Mouse (Mus musculus): ENCODE measurements around the gene Pkhd1.

Gene Pkhd1

GRCm38 (mm10) chr1:20260403-20260802 is 357.5 kb downstream of the Pkhd1 start:
- no peak for DNase-seq

- DNase-seq, result no peak
Observed at GRCm38 (mm10) chr1:20248169-20248568, 369.7 kb downstream of the Pkhd1 start.

- DNase-seq, result no peak
Observed at GRCm38 (mm10) chr1:20216681-20217080, 401.2 kb downstream of the Pkhd1 start.

GRCm38 (mm10) chr1:20190444-20190843 is 427.4 kb downstream of the Pkhd1 start:
- no peak for DNase-seq

GRCm38 (mm10) chr1:20180157-20180556 is 437.7 kb downstream of the Pkhd1 start:
- no peak for DNase-seq

GRCm38 (mm10) chr1:20171199-20171598 is 446.7 kb downstream of the Pkhd1 start:
- no peak for DNase-seq

- peak; percentile 38 to 61 for DNase-seq
Observed at GRCm38 (mm10) chr1:20150627-20151026, 467.2 kb downstream of the Pkhd1 start.

GRCm38 (mm10) chr1:20150016-20150415 is 467.8 kb downstream of the Pkhd1 start:
- no peak for DNase-seq

- DNase-seq, result no peak
Observed at GRCm38 (mm10) chr1:20136205-20136604, 481.7 kb downstream of the Pkhd1 start.

- DNase-seq, result no peak
Observed at GRCm38 (mm10) chr1:20135065-20135618, 482.7 kb downstream of the Pkhd1 start.

- no peak for DNase-seq
Observed at GRCm38 (mm10) chr1:20133636-20134035, 484.2 kb downstream of the Pkhd1 start.

GRCm38 (mm10) chr1:20131786-20132596 is 485.9 kb downstream of the Pkhd1 start:
- DNase-seq, result no peak

GRCm38 (mm10) chr1:20117331-20117730 is 500.5 kb downstream of the Pkhd1 start:
- no peak for DNase-seq

- no peak for DNase-seq
Observed at GRCm38 (mm10) chr1:20069733-20070132, 548.1 kb downstream of the Pkhd1 start.

GRCm38 (mm10) chr1:20058245-20058644 is 559.6 kb downstream of the Pkhd1 start:
- peak; percentile 44 to 63 for DNase-seq

- no peak for DNase-seq
Observed at GRCm38 (mm10) chr1:20039389-20039788, 578.5 kb downstream of the Pkhd1 start.

- DNase-seq, result no peak
Observed at GRCm38 (mm10) chr1:20035277-20035676, 582.6 kb downstream of the Pkhd1 start.

- no peak for DNase-seq
Observed at GRCm38 (mm10) chr1:20018198-20018925, 599.5 kb downstream of the Pkhd1 start.

GRCm38 (mm10) chr1:20017619-20018018 is 600.2 kb downstream of the Pkhd1 start:
- no peak for DNase-seq
